Mouse (Mus musculus): ENCODE data around the gene Cdc73.

GRCm38 (mm10) chr1:143632854-143633587 lies 69.7 kb downstream of the Cdc73 start:
- TF ChIP-seq POLR2A (IDR thresholded peaks at IDR 0.05; ENCODE audit: low read depth, low read length), result no peak
- TF ChIP-seq CTCF (conservative IDR thresholded peaks at IDR 0.05 in 1 of 2, IDR thresholded peaks at IDR 0.05 in 1 of 2; ENCODE audit: low read depth in 2 of 2, low read length in 2 of 2), result no peak
- TF ChIP-seq ELF1 (IDR thresholded peaks at IDR 0.05; ENCODE audit: low read depth, low read length), result no peak
- no peak for TF ChIP-seq EP300 (IDR thresholded peaks at IDR 0.05; ENCODE audit: low read length)
- no peak for TF ChIP-seq USF1 (IDR thresholded peaks at IDR 0.05; ENCODE audit: low read depth, low read length)
- no peak for TF ChIP-seq MYC (IDR thresholded peaks at IDR 0.05; ENCODE audit: low read depth, low read length)
